Mouse (Mus musculus) macrophage (primary cell): Measurements from ENCODE around the gene Cyp21a1. TPM values are rescaled to one million over a fixed set of nuclear protein-coding genes. Genes with fewer than 3 reads are reported as not detected.
"Not testable (repeated sequence)": the region's sequence is repeated elsewhere in the genome, so short reads cannot be mapped to it uniquely, and the experiment has no call there.

Experiments
- H3K27ac ChIP-seq: fragments of 350-480 bp; formaldehyde crosslinking; 2 replicates; pipeline ENCODE4 v1.9.0; 2021
- H3K36me3 ChIP-seq: fragments of 350-480 bp; formaldehyde crosslinking; 2 replicates; pipeline ENCODE4 v1.9.0; 2021; ENCODE audit errors: inconsistent target
- H3K4me3 ChIP-seq: fragments of 350-480 bp; formaldehyde crosslinking; 2 replicates; pipeline ENCODE4 v1.9.0; 2021; ENCODE audit errors: inconsistent target
- H3K79me2 ChIP-seq: fragments of 350-480 bp; formaldehyde crosslinking; 2 replicates; pipeline ENCODE4 v1.9.0; 2021; ENCODE audit errors: inconsistent target
- whole genome bisulfite sequencing: methylation state at CpG from one replicate; pipeline ENCODE4 v1.1.7; 2026; ENCODE audit warnings: inconsistent platforms; ENCODE audit not compliant: missing documents; 5-methylcytosine and 5-hydroxymethylcytosine counted together
- polyA plus RNA-seq: library from polyadenylated mRNA; stranded (reverse); fragments of 250-400 nt; gene quantifications from 3 replicates; pipeline ENCODE4 v1.2.4, GENCODE M21; 2018; ENCODE audit warnings: inconsistent platforms

The Cyp21a1 gene
- polyA plus RNA-seq, 1 experiment from 2014 or later: not detected

- WGBS: 87% methylated on average over 7 of the region's 7 CpGs
- Histone ChIP-seq H3K27ac (no peak overlapping the region), H3K79me2 (no peaks in the 10 kb centered on the region), H3K4me3 (no peak overlapping the region), H3K36me3 (no peaks in the 10 kb centered on the region)
Observed at GRCm38 (mm10) chr17:34814818-34815370, 10.5 kb upstream of the Cyp21a1 start.

- H3K36me3 ChIP-seq, H3K4me3 ChIP-seq, H3K79me2 ChIP-seq, H3K27ac ChIP-seq: not testable (repeated sequence)
- WGBS: 66% methylated on average over 8 of the region's 12 CpGs
Observed at GRCm38 (mm10) chr17:34813747-34814146, 9.4 kb upstream of the Cyp21a1 start.

- Histone ChIP-seq H3K4me3 (no peak overlapping the region), H3K36me3 (no peaks in the 10 kb centered on the region), H3K79me2 (no peaks in the 10 kb centered on the region), H3K27ac (no peak overlapping the region)
- 83% methylated on average over 13 of the region's 15 CpGs for WGBS
Observed at GRCm38 (mm10) chr17:34811275-34811674, 6.9 kb upstream of the Cyp21a1 start.

GRCm38 (mm10) chr17:34810811-34811210, 6.5 kb upstream of the Cyp21a1 start:
- H3K79me2 ChIP-seq, H3K4me3 ChIP-seq, H3K36me3 ChIP-seq, H3K27ac ChIP-seq: not testable (repeated sequence)
- 86% methylated on average over 4 of the region's 8 CpGs for whole genome bisulfite sequencing

- WGBS: 85% methylated on average over 5 of the region's 5 CpGs
- not testable (repeated sequence) for H3K27ac ChIP-seq
Observed at GRCm38 (mm10) chr17:34810411-34810810, 6.0 kb upstream of the Cyp21a1 start.

GRCm38 (mm10) chr17:34808599-34809205, 4.3 kb upstream of the Cyp21a1 start:
- no peak overlapping the region for H3K27ac ChIP-seq
- no peaks in the 10 kb centered on the region for H3K36me3 ChIP-seq
- H3K4me3 ChIP-seq: no peak overlapping the region
- H3K79me2 ChIP-seq: no peaks in the 10 kb centered on the region
- WGBS: 90% methylated on average over 6 of the region's 6 CpGs

More at GRCm38 (mm10) chr17:34810411-34810810, 6.0 kb upstream of the Cyp21a1 start:
- H3K4me3 ChIP-seq, H3K79me2 ChIP-seq, H3K36me3 ChIP-seq: not testable (repeated sequence)

GRCm38 (mm10) chr17:34807176-34807575, 2.8 kb upstream of the Cyp21a1 start:
- H3K36me3 ChIP-seq: no peaks in the 10 kb centered on the region
- H3K79me2 ChIP-seq: no peaks in the 10 kb centered on the region
- no peak overlapping the region for H3K4me3 ChIP-seq
- H3K27ac ChIP-seq: no peak overlapping the region
- WGBS: 66% methylated on average over 3 of the region's 3 CpGs

- Histone ChIP-seq H3K79me2 (no peaks in the 10 kb centered on the region), H3K4me3 (no peak overlapping the region), H3K36me3 (no peaks in the 10 kb centered on the region), H3K27ac (no peak overlapping the region)
- 72% methylated on average over 6 of the region's 6 CpGs for WGBS
Observed at GRCm38 (mm10) chr17:34804871-34805562, 656 bp upstream of the Cyp21a1 start.

- not testable (repeated sequence) for H3K27ac ChIP-seq, H3K36me3 ChIP-seq, H3K4me3 ChIP-seq, H3K79me2 ChIP-seq
- WGBS: 93% methylated on average over 6 of the region's 6 CpGs
Observed at GRCm38 (mm10) chr17:34803367-34803766, 994 bp downstream of the Cyp21a1 start.

- 96% methylated on average over 7 of the region's 9 CpGs for WGBS
- not testable (repeated sequence) for H3K27ac ChIP-seq, H3K36me3 ChIP-seq, H3K4me3 ChIP-seq, H3K79me2 ChIP-seq
Observed at GRCm38 (mm10) chr17:34802756-34803155, 1.6 kb downstream of the Cyp21a1 start.

GRCm38 (mm10) chr17:34800781-34801305, 3.5 kb downstream of the Cyp21a1 start:
- not testable (repeated sequence) for H3K4me3 ChIP-seq, H3K27ac ChIP-seq, H3K36me3 ChIP-seq, H3K79me2 ChIP-seq
- WGBS: 93% methylated on average over 9 of the region's 16 CpGs

GRCm38 (mm10) chr17:34799531-34799925, 4.8 kb downstream of the Cyp21a1 start:
- no peaks in the 10 kb centered on the region for H3K79me2 ChIP-seq
- H3K36me3 ChIP-seq: no peaks in the 10 kb centered on the region
- H3K27ac ChIP-seq: no peak overlapping the region
- 81% methylated on average over 4 of the region's 4 CpGs for WGBS
- H3K4me3 ChIP-seq: no peak overlapping the region

- H3K27ac ChIP-seq: no peak overlapping the region
- WGBS: 95% methylated on average over 14 of the region's 17 CpGs
Observed at GRCm38 (mm10) chr17:34798866-34799530, 5.4 kb downstream of the Cyp21a1 start.

GRCm38 (mm10) chr17:34798071-34798470, 6.3 kb downstream of the Cyp21a1 start:
- H3K4me3 ChIP-seq, H3K27ac ChIP-seq, H3K79me2 ChIP-seq, H3K36me3 ChIP-seq: not testable (repeated sequence)
- WGBS: 80% methylated on average over 6 of the region's 7 CpGs

More at GRCm38 (mm10) chr17:34798866-34799530, 5.4 kb downstream of the Cyp21a1 start:
- Histone ChIP-seq H3K4me3 (no peak overlapping the region), H3K79me2 (no peaks in the 10 kb centered on the region), H3K36me3 (no peaks in the 10 kb centered on the region)
